ENCODE assay signal across 9 mouse cellular contexts in the genomic region with DNA sequence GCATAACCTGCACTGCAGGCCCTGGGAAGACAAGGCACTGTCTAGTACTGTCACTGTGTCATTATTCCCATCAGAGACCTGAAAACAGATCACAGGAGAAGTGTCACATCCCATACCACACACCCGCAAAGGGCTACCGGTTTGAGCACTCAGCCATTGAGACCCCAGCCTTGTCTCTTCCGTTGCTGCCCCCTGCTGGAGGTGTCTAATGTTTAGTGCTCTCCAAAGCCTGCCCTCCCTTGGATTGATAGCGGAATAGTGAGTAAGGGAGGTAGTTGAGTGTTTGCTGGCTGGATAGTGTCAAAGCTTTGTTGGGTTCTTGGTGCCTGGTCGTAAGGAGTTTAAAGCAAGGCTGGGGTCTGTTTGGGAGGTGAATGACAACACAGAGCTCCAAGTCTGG.
DNase-seq lines count a peak whose midpoint lies in the region; ATAC-seq and TF ChIP-seq lines count a peak whose summit lies in the region.
"Had no signal": no experiment of that assay in that cellular context is flagged by ENCODE, and none has a peak within 500 bp of the region (broad histone marks: within the 10 kb centered on the region; RNA-seq: fewer than 3 reads in every experiment).

No protein-coding gene starts in this region.

- H3K4me1 ChIP-seq in hindbrain, postnatal 0 days (ENCODE audit: insufficient read depth, low read length): no peaks in the 10 kb centered on the region
- peaks cover 9% of the 10 kb centered on the region for H3K4me1 ChIP-seq in hindbrain, embryonic 13.5 days (replicated peaks)
- peaks cover 20% of the 10 kb centered on the region for H3K4me1 ChIP-seq in kidney, embryonic 16.5 days (ENCODE audit: insufficient read depth, low read length)

- DNase-seq in hindbrain, postnatal 0 days (ENCODE audit: low spot score): peak; percentile 48
- no peak for DNase-seq in brain, embryonic 14.5 days (ENCODE audit: low read depth)
- peak; percentile 38 for DNase-seq in lung, postnatal 25 days (ENCODE audit: low spot score)
- DNase-seq in adipocyte (ENCODE audit: low spot score): no peak
- DNase-seq in layer of hippocampus, adult 8-10 months (ENCODE audit: low spot score in 2 of 2): no peak

- no peak for TF ChIP-seq POLR2A in brain, embryonic 14.5 days (IDR thresholded peaks at IDR 0.05; ENCODE audit: borderline replicate concordance, extremely low read depth, insufficient read depth, insufficient read length, poor library complexity, severe bottlenecking)

- no peak overlapping the region for H3K4me2 ChIP-seq in hindbrain, postnatal 0 days (ENCODE audit: low read depth, low read length)
- H3K4me2 ChIP-seq in hindbrain, embryonic 13.5 days: no peak overlapping the region
- H3K4me2 ChIP-seq in kidney, embryonic 16.5 days (replicated peaks; ENCODE audit: low read depth, low read length): no peak overlapping the region

- no peaks in the 10 kb centered on the region for H3K9me3 ChIP-seq in hindbrain, postnatal 0 days (ENCODE audit: low read length)
- H3K9me3 ChIP-seq in hindbrain, embryonic 13.5 days: no peaks in the 10 kb centered on the region
- H3K9me3 ChIP-seq in kidney, embryonic 16.5 days (ENCODE audit: low read length): no peaks in the 10 kb centered on the region

- no peak overlapping the region for H3K9ac ChIP-seq in hindbrain, postnatal 0 days (replicated peaks; ENCODE audit: low read length)
- no peak overlapping the region for H3K9ac ChIP-seq in hindbrain, embryonic 13.5 days
- H3K9ac ChIP-seq in kidney, embryonic 16.5 days (replicated peaks; ENCODE audit: low read length): no peak overlapping the region

- H3K27ac ChIP-seq in hindbrain, postnatal 0 days: no peak overlapping the region
- H3K27ac ChIP-seq in hindbrain, embryonic 13.5 days: no peak overlapping the region
- H3K27ac ChIP-seq in kidney, embryonic 16.5 days (ENCODE audit: low read length): peak overlapping the region; percentile 80
- H3K27ac ChIP-seq: macrophage had no signal

- peak; percentile 53; the same call in 1 of the 2 replicates for ATAC-seq in hindbrain, postnatal 0 days
- ATAC-seq in hindbrain, embryonic 13.5 days (ENCODE audit: low FRiP score): no peak
- ATAC-seq in CD4-positive, CD25-positive, alpha-beta regulatory T cell, adult 4 months: peak; percentile 32
- peak; percentile 33; the same call in 1 of the 2 replicates for ATAC-seq in kidney, embryonic 16.5 days (ENCODE audit: low FRiP score, low TSS enrichment)

- H3K36me3 ChIP-seq in hindbrain, postnatal 0 days (ENCODE audit: insufficient read depth, low read length): peaks cover 3% of the 10 kb centered on the region; the same call in 1 of the 2 replicates
- no peaks in the 10 kb centered on the region for H3K36me3 ChIP-seq in hindbrain, embryonic 13.5 days
- H3K36me3 ChIP-seq in kidney, embryonic 16.5 days (ENCODE audit: insufficient read depth, low read length): no peaks in the 10 kb centered on the region

- no peak overlapping the region for H3K4me3 ChIP-seq in hindbrain, postnatal 0 days (ENCODE audit: low read length)
- no peak overlapping the region for H3K4me3 ChIP-seq in hindbrain, embryonic 13.5 days
- H3K4me3 ChIP-seq in kidney, embryonic 16.5 days (ENCODE audit: low read length): no peak overlapping the region

- no peaks in the 10 kb centered on the region for H3K27me3 ChIP-seq in hindbrain, postnatal 0 days (ENCODE audit: insufficient read depth, low read length)
- no peaks in the 10 kb centered on the region for H3K27me3 ChIP-seq in hindbrain, embryonic 13.5 days
- no peaks in the 10 kb centered on the region for H3K27me3 ChIP-seq in kidney, embryonic 16.5 days (ENCODE audit: insufficient read depth, low read length)

- WGBS in hindbrain, postnatal 0 days: 59% methylated on average over 5 of the region's 5 CpGs
- WGBS in hindbrain, embryonic 13.5 days: 64% methylated on average over 5 of the region's 5 CpGs
- WGBS in kidney, embryonic 16.5 days: 51% methylated on average over 5 of the region's 5 CpGs

- TF ChIP-seq CTCF in hindbrain, postnatal 0 days (IDR thresholded peaks at IDR 0.05; ENCODE audit: low read depth): peak; percentile 61
- TF ChIP-seq CTCF in brain, embryonic 14.5 days (IDR thresholded peaks at IDR 0.05; ENCODE audit: borderline replicate concordance, extremely low read depth, insufficient read depth, insufficient read length): peak; percentile 37; the same call in 1 of the 2 replicates

Comparison
In these comparisons a context has a peak if more than half of its experiments do, and no peak if none do; other contexts are left out.
1. DNase-seq: peak in hindbrain, postnatal 0 days (single experiment) and lung, postnatal 25 days (single experiment); none in brain, embryonic 14.5 days (single experiment), adipocyte (single experiment) and layer of hippocampus, adult 8-10 months (0 of 2).